Mouse (Mus musculus) E14TG2a.4 (cell line): ENCODE data around the gene Kpna3.
"Not testable (repeated sequence)": the region's sequence is repeated elsewhere in the genome, so short reads cannot be mapped to it uniquely, and the experiment has no call there.

ENCODE experiments used
- H3K27me3 ChIP-seq: 2 replicates; pipeline ENCODE4 v1.6.1; 2014; ENCODE audit warnings: low read length, control low read depth; ENCODE audit not compliant: insufficient read depth
- H3K36me3 ChIP-seq: 2 replicates; pipeline ENCODE4 v1.6.1; 2014; ENCODE audit warnings: low read length, control low read depth; ENCODE audit not compliant: insufficient read depth
- H3K4me1 ChIP-seq: replicated peaks from 2 replicates; pipeline ENCODE4 v1.6.1; 2014; ENCODE audit warnings: low read depth, low read length, control low read depth
- H3K4me3 ChIP-seq: replicated peaks from 2 replicates; pipeline ENCODE4 v1.5.1; 2014; ENCODE audit warnings: mild to moderate bottlenecking, low read length
- H3K9me3 ChIP-seq: 2 replicates; pipeline ENCODE4 v1.6.1; 2014; ENCODE audit warnings: low read length, control low read depth
- CTCF ChIP-seq: conservative IDR thresholded peaks from 2 replicates; pipeline ENCODE4 v1.5.1; 2014; ENCODE audit warnings: low read length
- NANOG ChIP-seq: IDR thresholded peaks from 2 replicates; pipeline ENCODE4 v1.6.1; 2014; ENCODE audit warnings: borderline replicate concordance, low read length, mixed read lengths
- POU5F1 ChIP-seq: IDR thresholded peaks from 2 replicates; pipeline ENCODE4 v1.6.1; 2014; ENCODE audit warnings: low read length, borderline replicate concordance

Gene Kpna3

GRCm38 (mm10) chr14:61346827-61347698, 92.6 kb downstream of the Kpna3 start:
- TF ChIP-seq POU5F1 (no peak), CTCF (no peak), NANOG (no peak)
- Histone ChIP-seq H3K4me3 (no peak overlapping the region), H3K27me3 (no peaks in the 10 kb centered on the region), H3K9me3 (no peaks in the 10 kb centered on the region), H3K4me1 (peaks cover 22% of the 10 kb centered on the region), H3K36me3 (peaks cover 5% of the 10 kb centered on the region; the same call in 1 of the 2 replicates)

- H3K27me3 ChIP-seq, result no peaks in the 10 kb centered on the region
Observed at GRCm38 (mm10) chr14:61344590-61344989, 95.1 kb downstream of the Kpna3 start.

GRCm38 (mm10) chr14:61339381-61339780, 100.3 kb downstream of the Kpna3 start:
- Histone ChIP-seq H3K4me1 (peaks cover 29% of the 10 kb centered on the region), H3K36me3 (no peaks in the 10 kb centered on the region; the same call in 1 of the 2 replicates), H3K9me3 (no peaks in the 10 kb centered on the region), H3K27me3 (no peaks in the 10 kb centered on the region), H3K4me3 (peak overlapping the region; percentile 1; the same call in 1 of the 2 replicates)
- TF ChIP-seq CTCF, result no peak
- no peak for TF ChIP-seq NANOG
- TF ChIP-seq POU5F1, result no peak

More at GRCm38 (mm10) chr14:61344590-61344989, 95.1 kb downstream of the Kpna3 start:
- no peaks in the 10 kb centered on the region for H3K9me3 ChIP-seq
- TF ChIP-seq CTCF (no peak), POU5F1 (no peak), NANOG (no peak)
- H3K4me1 ChIP-seq, result peaks cover 31% of the 10 kb centered on the region
- peak overlapping the region; percentile 14; the same call in 1 of the 2 replicates for H3K4me3 ChIP-seq
- H3K36me3 ChIP-seq, result no peaks in the 10 kb centered on the region; the same call in 1 of the 2 replicates

GRCm38 (mm10) chr14:61330996-61331561, 108.6 kb downstream of the Kpna3 start:
- Histone ChIP-seq H3K4me1 (peaks cover 26% of the 10 kb centered on the region), H3K9me3 (no peaks in the 10 kb centered on the region), H3K27me3 (peaks cover 15% of the 10 kb centered on the region), H3K36me3 (no peaks in the 10 kb centered on the region), H3K4me3 (peak overlapping the region; percentile 60)
- TF ChIP-seq NANOG, result no peak
- no peak for TF ChIP-seq POU5F1
- TF ChIP-seq CTCF, result peak; percentile 55

- TF ChIP-seq CTCF (no peak), POU5F1 (no peak), NANOG (no peak)
- Histone ChIP-seq H3K27me3 (peaks cover 15% of the 10 kb centered on the region), H3K4me1 (peaks cover 26% of the 10 kb centered on the region), H3K9me3 (no peaks in the 10 kb centered on the region), H3K36me3 (no peaks in the 10 kb centered on the region), H3K4me3 (peak overlapping the region; percentile 60)
Observed at GRCm38 (mm10) chr14:61330591-61330990, 109.1 kb downstream of the Kpna3 start.

GRCm38 (mm10) chr14:61327618-61328450, 111.8 kb downstream of the Kpna3 start:
- H3K27me3 ChIP-seq, result peaks cover 15% of the 10 kb centered on the region
- H3K36me3 ChIP-seq, result no peaks in the 10 kb centered on the region
- H3K4me3 ChIP-seq, result peak overlapping the region; percentile 35
- no peak for TF ChIP-seq NANOG
- no peak for TF ChIP-seq POU5F1
- TF ChIP-seq CTCF, result no peak
- peaks cover 26% of the 10 kb centered on the region for H3K4me1 ChIP-seq
- H3K9me3 ChIP-seq, result peaks cover 5% of the 10 kb centered on the region

- H3K27me3 ChIP-seq, result peaks cover 15% of the 10 kb centered on the region
- H3K36me3 ChIP-seq, H3K4me3 ChIP-seq: not testable (repeated sequence)
- peaks cover 12% of the 10 kb centered on the region for H3K9me3 ChIP-seq
- TF ChIP-seq CTCF, result peak; percentile 20; the same call in 1 of the 2 replicates
- peaks cover 26% of the 10 kb centered on the region for H3K4me1 ChIP-seq
Observed at GRCm38 (mm10) chr14:61327007-61327406, 112.7 kb downstream of the Kpna3 start.

GRCm38 (mm10) chr14:61322740-61323139, 116.9 kb downstream of the Kpna3 start:
- H3K4me1 ChIP-seq, result peaks cover 10% of the 10 kb centered on the region
- TF ChIP-seq NANOG (no peak), POU5F1 (no peak)
- no peaks in the 10 kb centered on the region for H3K27me3 ChIP-seq
- H3K4me3 ChIP-seq, result no peak overlapping the region
- peaks cover 12% of the 10 kb centered on the region for H3K9me3 ChIP-seq
- H3K36me3 ChIP-seq, result no peaks in the 10 kb centered on the region
